Mouse (Mus musculus): Measurements from ENCODE around the gene Grik5.

- TF ChIP-seq CTCF (IDR thresholded peaks at IDR 0.05; ENCODE audit: control insufficient read depth, insufficient read depth, insufficient read length) (peak; percentile 66), USF1 (IDR thresholded peaks at IDR 0.05; ENCODE audit: low read depth) (no peak), MYOG (IDR thresholded peaks at IDR 0.05; ENCODE audit: control insufficient read depth, extremely low read depth, insufficient read length) (no peak), CEBPB (IDR thresholded peaks at IDR 0.05; ENCODE audit: low read depth) (no peak), FOSL1 (IDR thresholded peaks at IDR 0.05; ENCODE audit: insufficient read depth, low read length, poor library complexity, severe bottlenecking) (no peak)
Observed at GRCm38 (mm10) chr7:24971261-24971971, 100.7 kb downstream of the Grik5 start.

Measured in C2C12 (cell line).